Mouse (Mus musculus): ENCODE results near the gene Mtus2. TPM values are rescaled to one million over a fixed set of nuclear protein-coding genes. Genes with fewer than 3 reads are reported as not detected.
A peak's percentile ranks its signal among the peaks of the same experiment; 100 is the strongest.

Gene Mtus2
- polyA plus RNA-seq, 1 experiment = 0.04 TPM

DNA sequence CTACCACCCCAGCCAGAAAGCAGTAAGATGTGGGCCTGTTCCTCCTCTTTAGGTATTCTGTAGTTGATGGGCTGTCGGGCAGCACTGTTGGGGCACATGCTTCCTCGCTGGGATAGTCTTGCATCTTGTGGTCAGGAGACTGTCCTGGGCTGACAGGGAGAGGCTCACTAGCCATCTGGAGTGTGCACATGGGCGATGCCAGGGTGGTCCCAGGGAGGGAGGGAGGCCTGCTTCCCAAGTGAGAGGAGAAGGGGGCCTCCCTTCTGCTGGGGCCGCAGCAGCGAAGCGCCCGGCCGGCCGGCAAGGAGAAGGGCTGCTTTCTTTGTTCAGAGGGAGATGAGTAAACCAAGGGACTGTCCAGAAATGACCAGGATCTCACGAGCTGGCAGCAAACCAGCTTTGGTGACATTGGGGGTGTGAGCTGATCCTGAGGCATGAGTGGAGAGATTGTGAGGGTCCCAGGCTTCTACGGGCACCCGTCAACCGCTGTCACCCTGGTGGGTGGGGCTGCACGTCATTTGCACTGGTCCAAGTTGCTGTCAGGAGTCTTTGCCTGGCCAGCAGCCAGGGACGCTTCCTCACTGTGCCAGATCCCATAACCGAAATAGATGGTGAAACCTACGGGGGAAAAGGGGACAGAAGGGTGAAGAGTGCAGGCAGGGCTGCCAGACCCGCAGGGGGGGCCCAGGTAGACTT is 375.0 kb downstream of the Mtus2 start:
- H3K79me3 ChIP-seq (ENCODE audit: low read depth) = no peaks in the 10 kb centered on the region
- TF ChIP-seq CTCF (IDR thresholded peaks at IDR 0.05; ENCODE audit: control insufficient read depth, insufficient read depth, insufficient read length) (no peak), CEBPB (IDR thresholded peaks at IDR 0.05; ENCODE audit: low read depth) (no peak), FOSL1 (IDR thresholded peaks at IDR 0.05; ENCODE audit: insufficient read depth, low read length, poor library complexity, severe bottlenecking) (no peak), USF1 (IDR thresholded peaks at IDR 0.05; ENCODE audit: low read depth) (no peak), MYOG (IDR thresholded peaks at IDR 0.05; ENCODE audit: control insufficient read depth, extremely low read depth, insufficient read length) (no peak)

DNA sequence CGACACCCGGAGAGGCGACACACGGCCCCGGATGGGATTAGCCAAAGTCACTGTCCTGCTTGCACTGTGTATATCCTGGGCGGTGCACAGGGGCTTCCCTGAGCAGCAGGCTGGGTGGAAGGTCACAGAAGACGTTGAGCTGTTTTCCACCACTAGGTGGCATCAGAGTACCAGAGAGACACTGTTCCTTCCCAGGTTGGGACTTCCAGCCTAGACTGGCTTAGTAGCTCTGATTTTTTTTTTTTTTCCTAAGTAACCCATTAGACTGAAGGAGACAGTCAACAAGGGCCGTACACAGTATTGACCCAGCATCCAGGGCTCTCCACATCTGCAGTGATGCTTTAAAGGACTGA is 375.5 kb downstream of the Mtus2 start:
- TF ChIP-seq CTCF (IDR thresholded peaks at IDR 0.05; ENCODE audit: control insufficient read depth, insufficient read depth, insufficient read length) (peak; percentile 65), MYOG (IDR thresholded peaks at IDR 0.05; ENCODE audit: control insufficient read depth, extremely low read depth, insufficient read length) (no peak)
- peaks cover 46% of the 10 kb centered on the region for H3K36me3 ChIP-seq (ENCODE audit: control insufficient read depth, insufficient read depth)

More for the DNA sequence above, 375.0 kb downstream of the Mtus2 start:
- H3K27me3 ChIP-seq (ENCODE audit: control insufficient read depth, insufficient read depth, insufficient read length) = no peaks in the 10 kb centered on the region
- no peak overlapping the region for H3K4me3 ChIP-seq (ENCODE audit: insufficient read depth, poor library complexity, severe bottlenecking)
- no peak overlapping the region for H3ac ChIP-seq (ENCODE audit: control insufficient read depth, insufficient read length, low read depth)
- H3K36me3 ChIP-seq (ENCODE audit: control insufficient read depth, insufficient read depth) = peaks cover 46% of the 10 kb centered on the region
- no peaks in the 10 kb centered on the region for H3K79me2 ChIP-seq (ENCODE audit: control insufficient read depth, insufficient read depth)

DNA sequence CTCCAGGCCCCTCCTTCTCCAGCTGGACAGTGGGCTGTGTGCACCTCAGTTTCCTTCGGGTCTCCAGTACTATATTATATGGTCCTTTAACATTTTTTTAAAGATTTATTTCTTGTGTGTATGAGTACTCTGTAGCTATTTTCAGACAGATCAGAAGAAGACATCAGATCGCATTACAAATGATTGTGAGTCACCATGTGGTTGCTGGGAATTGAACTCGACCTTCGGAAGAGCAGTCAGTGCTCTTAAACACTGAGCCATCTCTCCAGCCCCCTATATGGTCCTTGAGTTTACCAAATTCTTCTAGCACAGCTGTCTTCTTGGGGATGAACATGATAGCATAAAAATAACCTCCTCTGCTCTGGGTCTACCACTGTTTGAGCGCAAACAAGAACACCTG is 382.0 kb downstream of the Mtus2 start:
- Histone ChIP-seq H3K79me3 (ENCODE audit: low read depth) (no peaks in the 10 kb centered on the region), H3K36me3 (ENCODE audit: control insufficient read depth, insufficient read depth) (peaks cover 67% of the 10 kb centered on the region), H3K79me2 (ENCODE audit: control insufficient read depth, insufficient read depth) (no peaks in the 10 kb centered on the region), H3ac (ENCODE audit: control insufficient read depth, insufficient read length, low read depth) (no peak overlapping the region), H3K27me3 (ENCODE audit: control insufficient read depth, insufficient read depth, insufficient read length) (no peaks in the 10 kb centered on the region), H3K4me3 (ENCODE audit: insufficient read depth, poor library complexity, severe bottlenecking) (no peak overlapping the region)
- no peak for TF ChIP-seq FOSL1 (IDR thresholded peaks at IDR 0.05; ENCODE audit: insufficient read depth, low read length, poor library complexity, severe bottlenecking)
- TF ChIP-seq USF1 (IDR thresholded peaks at IDR 0.05; ENCODE audit: low read depth) = no peak
- TF ChIP-seq CEBPB (IDR thresholded peaks at IDR 0.05; ENCODE audit: low read depth) = no peak
- no peak for TF ChIP-seq MYOD1 (IDR thresholded peaks at IDR 0.05; ENCODE audit: control insufficient read depth, insufficient read length, low read depth)
- no peak for TF ChIP-seq CTCF (IDR thresholded peaks at IDR 0.05; ENCODE audit: control insufficient read depth, insufficient read depth, insufficient read length)
- TF ChIP-seq MYOG (IDR thresholded peaks at IDR 0.05; ENCODE audit: control insufficient read depth, extremely low read depth, insufficient read length) = no peak
- TF ChIP-seq MAX (IDR thresholded peaks at IDR 0.05) = no peak

More for the DNA sequence above, 375.5 kb downstream of the Mtus2 start:
- no peaks in the 10 kb centered on the region for H3K27me3 ChIP-seq (ENCODE audit: control insufficient read depth, insufficient read depth, insufficient read length)
- no peak overlapping the region for H3K4me3 ChIP-seq (ENCODE audit: insufficient read depth, poor library complexity, severe bottlenecking)
- H3K79me3 ChIP-seq (ENCODE audit: low read depth) = no peaks in the 10 kb centered on the region
- no peak overlapping the region for H3ac ChIP-seq (ENCODE audit: control insufficient read depth, insufficient read length, low read depth)
- H3K79me2 ChIP-seq (ENCODE audit: control insufficient read depth, insufficient read depth) = no peaks in the 10 kb centered on the region

DNA sequence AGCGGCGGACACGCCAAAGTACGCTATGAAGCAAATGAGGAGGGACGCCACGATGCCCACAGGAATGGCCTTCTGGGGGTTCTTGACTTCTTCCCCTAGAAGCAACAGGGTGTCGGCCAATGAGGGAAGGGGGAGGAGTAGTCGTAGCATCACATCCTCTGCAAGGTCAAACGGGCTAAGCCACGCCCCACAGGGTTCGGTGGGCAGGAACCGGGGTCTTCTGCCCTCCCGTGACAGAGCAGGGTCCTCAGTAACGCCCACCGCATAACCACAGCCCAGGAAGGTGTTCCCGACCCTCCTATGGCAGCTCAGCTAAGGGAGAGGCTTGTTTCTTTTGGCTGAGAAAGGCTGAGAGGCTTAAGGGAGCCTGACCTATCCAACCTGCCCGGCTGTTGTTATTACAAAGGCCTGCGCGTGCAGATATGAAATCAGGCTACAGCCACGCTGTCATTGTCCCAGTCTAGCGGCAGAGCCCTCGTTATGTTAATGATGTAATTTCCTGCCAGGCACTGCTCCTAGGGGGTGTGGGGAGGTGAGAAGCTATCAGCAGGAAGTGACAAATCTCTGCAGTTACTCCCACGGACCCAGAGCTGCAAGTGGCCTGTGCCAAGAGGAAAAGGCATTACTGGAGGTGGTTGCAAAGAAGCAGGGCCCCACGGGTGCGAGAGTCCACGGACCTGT is 385.1 kb downstream of the Mtus2 start:
- no peaks in the 10 kb centered on the region for H3K27me3 ChIP-seq (ENCODE audit: control insufficient read depth, insufficient read depth, insufficient read length)
- TF ChIP-seq FOSL1 (IDR thresholded peaks at IDR 0.05; ENCODE audit: insufficient read depth, low read length, poor library complexity, severe bottlenecking) = no peak
- TF ChIP-seq MYOG (IDR thresholded peaks at IDR 0.05; ENCODE audit: control insufficient read depth, extremely low read depth, insufficient read length) = no peak
- H3ac ChIP-seq (ENCODE audit: control insufficient read depth, insufficient read length, low read depth) = no peak overlapping the region
- no peak overlapping the region for H3K4me3 ChIP-seq (ENCODE audit: insufficient read depth, poor library complexity, severe bottlenecking)
- no peaks in the 10 kb centered on the region for H3K79me2 ChIP-seq (ENCODE audit: control insufficient read depth, insufficient read depth)
- H3K36me3 ChIP-seq (ENCODE audit: control insufficient read depth, insufficient read depth) = peaks cover 82% of the 10 kb centered on the region
- H3K79me3 ChIP-seq (ENCODE audit: low read depth) = no peaks in the 10 kb centered on the region

DNA sequence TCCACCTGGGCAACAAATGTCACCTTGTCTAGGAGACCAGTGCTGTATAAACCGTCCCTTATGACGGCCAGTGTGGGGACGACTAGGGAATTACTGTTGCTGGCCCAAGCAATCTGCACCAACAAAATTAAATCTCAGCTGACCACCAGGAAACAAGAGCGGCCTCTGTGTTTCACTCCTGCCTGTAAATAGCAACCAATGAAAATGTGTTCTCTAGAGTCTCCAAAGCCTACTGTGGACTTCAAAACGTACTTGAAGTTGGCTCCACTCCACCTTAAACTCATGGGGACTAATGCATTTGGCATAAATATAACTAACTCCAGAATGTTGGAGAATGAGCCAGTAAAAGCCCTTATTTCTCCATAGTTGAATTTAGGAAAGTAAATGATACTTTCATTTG is 387.3 kb downstream of the Mtus2 start:
- H3K79me3 ChIP-seq (ENCODE audit: low read depth) = no peaks in the 10 kb centered on the region
- H3K27me3 ChIP-seq (ENCODE audit: control insufficient read depth, insufficient read depth, insufficient read length) = no peaks in the 10 kb centered on the region
- H3K4me3 ChIP-seq (ENCODE audit: insufficient read depth, poor library complexity, severe bottlenecking) = no peak overlapping the region
- TF ChIP-seq MYOG (IDR thresholded peaks at IDR 0.05; ENCODE audit: control insufficient read depth, extremely low read depth, insufficient read length) (no peak), FOSL1 (IDR thresholded peaks at IDR 0.05; ENCODE audit: insufficient read depth, low read length, poor library complexity, severe bottlenecking) (no peak), USF1 (IDR thresholded peaks at IDR 0.05; ENCODE audit: low read depth) (no peak), CTCF (IDR thresholded peaks at IDR 0.05; ENCODE audit: control insufficient read depth, insufficient read depth, insufficient read length) (no peak), MYOD1 (IDR thresholded peaks at IDR 0.05; ENCODE audit: control insufficient read depth, insufficient read length, low read depth) (no peak), MAX (IDR thresholded peaks at IDR 0.05) (no peak), CEBPB (IDR thresholded peaks at IDR 0.05; ENCODE audit: low read depth) (no peak)
- no peak overlapping the region for H3ac ChIP-seq (ENCODE audit: control insufficient read depth, insufficient read length, low read depth)
- H3K36me3 ChIP-seq (ENCODE audit: control insufficient read depth, insufficient read depth) = peaks cover 77% of the 10 kb centered on the region
- no peaks in the 10 kb centered on the region for H3K79me2 ChIP-seq (ENCODE audit: control insufficient read depth, insufficient read depth)

DNA sequence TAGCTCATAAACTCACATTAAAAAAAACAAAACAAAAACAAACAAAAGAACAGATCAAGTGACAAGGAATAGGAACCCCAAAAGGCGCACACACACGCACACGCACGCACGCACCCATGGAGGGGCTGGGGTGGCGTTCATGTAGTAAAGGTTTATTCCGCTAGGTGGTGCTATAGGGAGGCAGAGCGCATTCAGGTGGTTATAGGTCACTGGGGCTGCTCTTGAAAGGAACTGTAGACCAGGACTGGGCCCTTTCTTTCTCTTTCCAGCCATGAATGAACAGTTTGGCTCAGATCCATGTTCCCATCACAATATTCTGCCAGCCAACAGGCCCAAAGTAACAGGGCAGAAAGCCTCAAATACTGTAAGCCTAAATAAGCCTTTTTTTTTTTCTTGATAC is 389.4 kb downstream of the Mtus2 start:
- no peaks in the 10 kb centered on the region for H3K27me3 ChIP-seq (ENCODE audit: control insufficient read depth, insufficient read depth, insufficient read length)
- H3K36me3 ChIP-seq (ENCODE audit: control insufficient read depth, insufficient read depth) = peaks cover 71% of the 10 kb centered on the region
- H3K79me2 ChIP-seq (ENCODE audit: control insufficient read depth, insufficient read depth) = peaks cover 16% of the 10 kb centered on the region
- no peak overlapping the region for H3K4me3 ChIP-seq (ENCODE audit: insufficient read depth, poor library complexity, severe bottlenecking)
- TF ChIP-seq CEBPB (IDR thresholded peaks at IDR 0.05; ENCODE audit: low read depth) (no peak), USF1 (IDR thresholded peaks at IDR 0.05; ENCODE audit: low read depth) (no peak), CTCF (IDR thresholded peaks at IDR 0.05; ENCODE audit: control insufficient read depth, insufficient read depth, insufficient read length) (peak; percentile 22)
- peaks cover 4% of the 10 kb centered on the region for H3K79me3 ChIP-seq (ENCODE audit: low read depth)
- no peak overlapping the region for H3ac ChIP-seq (ENCODE audit: control insufficient read depth, insufficient read length, low read depth)

Data from C2C12 (cell line).